Comparison of ENCODE assay signal across 8 mouse cellular contexts in the genomic region with DNA sequence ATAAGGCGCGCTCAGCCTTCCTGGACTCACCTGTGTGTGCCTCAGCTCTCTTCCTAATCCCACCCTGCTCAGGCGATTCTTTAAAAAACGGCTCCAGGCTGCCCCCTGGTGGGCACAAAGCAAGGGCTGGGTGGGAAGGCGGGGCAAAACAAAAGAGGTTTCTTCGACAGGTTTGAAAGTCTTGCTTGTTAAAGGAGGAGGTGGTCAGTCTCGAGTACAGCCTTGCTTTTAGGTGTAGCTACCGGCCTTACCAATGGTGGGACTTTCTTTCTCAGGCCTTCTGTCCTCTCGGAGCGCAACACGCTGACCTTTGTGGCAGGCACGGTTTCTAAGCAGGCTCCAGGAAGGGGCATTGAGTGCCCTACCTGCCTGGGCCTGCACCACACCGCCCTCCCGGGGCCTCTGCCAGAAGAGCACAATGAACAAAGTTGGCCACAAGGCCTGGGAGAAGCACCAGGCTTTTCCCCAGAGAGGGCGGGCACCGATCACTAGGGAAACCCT.
DNase-seq lines count a peak whose midpoint lies in the region; ATAC-seq and TF ChIP-seq lines count a peak whose summit lies in the region.

No protein-coding gene starts in this region.

- no peaks in the 10 kb centered on the region for H3K36me3 ChIP-seq in E14TG2a.4 (ENCODE audit: insufficient read depth, low read length)
- no peaks in the 10 kb centered on the region for H3K36me3 ChIP-seq in heart, embryonic 13.5 days
- no peaks in the 10 kb centered on the region for H3K36me3 ChIP-seq in kidney, embryonic 16.5 days (ENCODE audit: insufficient read depth, low read length)
- no peaks in the 10 kb centered on the region for H3K36me3 ChIP-seq in small intestine, adult 2 months (ENCODE audit: control insufficient read depth, insufficient read depth, low read length)

- DNase-seq in 3134 (ENCODE audit: extremely low read depth, insufficient read length, low spot score): peak; percentile 43
- peak; percentile 55 for DNase-seq in cerebellum, adult 9-11 months
- peak; percentile 88 for DNase-seq in lung, postnatal 36 days

- no peak for TF ChIP-seq POLR2A in small intestine, adult 2 months (IDR thresholded peaks at IDR 0.05; ENCODE audit: low read depth, low read length)

- H3K27me3 ChIP-seq in E14TG2a.4 (ENCODE audit: insufficient read depth, low read length): peaks cover 49% of the 10 kb centered on the region
- no peaks in the 10 kb centered on the region for H3K27me3 ChIP-seq in heart, embryonic 13.5 days (replicated peaks)
- no peaks in the 10 kb centered on the region for H3K27me3 ChIP-seq in kidney, embryonic 16.5 days (ENCODE audit: insufficient read depth, low read length)
- H3K27me3 ChIP-seq in small intestine, adult 2 months (ENCODE audit: control insufficient read depth, insufficient read depth, low read length): no peaks in the 10 kb centered on the region

- peak overlapping the region; percentile 63 for H3K4me2 ChIP-seq in heart, embryonic 13.5 days
- H3K4me2 ChIP-seq in kidney, embryonic 16.5 days (replicated peaks; ENCODE audit: low read depth, low read length): peak overlapping the region; percentile 48

- peak overlapping the region; percentile 54 for H3K27ac ChIP-seq in heart, embryonic 13.5 days (replicated peaks)
- peak overlapping the region; percentile 83 for H3K27ac ChIP-seq in kidney, embryonic 16.5 days (ENCODE audit: low read length)
- peak overlapping the region; percentile 43 for H3K27ac ChIP-seq in small intestine, adult 2 months (ENCODE audit: insufficient read depth, low read depth, low read length)

- H3K4me3 ChIP-seq in E14TG2a.4 (replicated peaks; ENCODE audit: low read length): 0 out of 2 replicates have a peak overlapping the region, but pooled peaks have one; percentile 37
- peak overlapping the region; percentile 38 for H3K4me3 ChIP-seq in heart, embryonic 13.5 days
- H3K4me3 ChIP-seq in kidney, embryonic 16.5 days (ENCODE audit: low read length): peak overlapping the region; percentile 18; the same call in 1 of the 2 replicates
- H3K4me3 ChIP-seq in small intestine, adult 2 months (ENCODE audit: low read depth, low read length): peak overlapping the region; percentile 63

- no peaks in the 10 kb centered on the region; the same call in 1 of the 2 replicates for H3K9me3 ChIP-seq in E14TG2a.4 (ENCODE audit: low read length)
- no peaks in the 10 kb centered on the region for H3K9me3 ChIP-seq in heart, embryonic 13.5 days
- no peaks in the 10 kb centered on the region for H3K9me3 ChIP-seq in kidney, embryonic 16.5 days (ENCODE audit: low read length)

- TF ChIP-seq CTCF in E14TG2a.4 (conservative IDR thresholded peaks at IDR 0.05; ENCODE audit: low read length): peak; percentile 73
- TF ChIP-seq CTCF in small intestine, adult 2 months (IDR thresholded peaks at IDR 0.05; ENCODE audit: extremely low read depth, insufficient read length, insufficient replicate concordance, low read depth, low read length): peak; percentile 97; the same call in 1 of the 2 replicates

- WGBS in heart, embryonic 13.5 days: 16% methylated on average over 16 of the region's 16 CpGs
- WGBS in kidney, embryonic 16.5 days: 13% methylated on average over 16 of the region's 16 CpGs
- 7% methylated on average over 16 of the region's 16 CpGs for WGBS in small intestine, adult 2 months

- ATAC-seq in heart, embryonic 13.5 days (ENCODE audit: extremely low read depth, insufficient number of reproducible peaks, low FRiP score, low TSS enrichment): no peak
- ATAC-seq in kidney, embryonic 16.5 days (ENCODE audit: low FRiP score, low TSS enrichment): peak; percentile 69
- no peak for ATAC-seq in erythroid progenitor cell, adult 5-6 weeks (replicated peaks; ENCODE audit: low FRiP score, poor library complexity, severe bottlenecking)

- peaks cover 40% of the 10 kb centered on the region for H3K4me1 ChIP-seq in E14TG2a.4 (replicated peaks; ENCODE audit: low read depth, low read length)
- H3K4me1 ChIP-seq in heart, embryonic 13.5 days: peaks cover 91% of the 10 kb centered on the region
- H3K4me1 ChIP-seq in kidney, embryonic 16.5 days (ENCODE audit: insufficient read depth, low read length): peaks cover 72% of the 10 kb centered on the region
- H3K4me1 ChIP-seq in small intestine, adult 2 months (ENCODE audit: control insufficient read depth, insufficient read depth, insufficient read length, low read length): peaks cover 50% of the 10 kb centered on the region

- peak overlapping the region; percentile 72 for H3K9ac ChIP-seq in heart, embryonic 13.5 days
- H3K9ac ChIP-seq in kidney, embryonic 16.5 days (replicated peaks; ENCODE audit: low read length): peak overlapping the region; percentile 60
